Mouse (Mus musculus): ENCODE measurements at regions not wholly inside any gene's neighbourhood (a gene's known extent, or its start where the extent isn't known, plus 50 kb on each side); places are given as distances from the start of the nearest gene placed in this dataset.
"Not testable (repeated sequence)": the region's sequence is repeated elsewhere in the genome, so short reads cannot be mapped to it uniquely, and the experiment has no call there.

DNA sequence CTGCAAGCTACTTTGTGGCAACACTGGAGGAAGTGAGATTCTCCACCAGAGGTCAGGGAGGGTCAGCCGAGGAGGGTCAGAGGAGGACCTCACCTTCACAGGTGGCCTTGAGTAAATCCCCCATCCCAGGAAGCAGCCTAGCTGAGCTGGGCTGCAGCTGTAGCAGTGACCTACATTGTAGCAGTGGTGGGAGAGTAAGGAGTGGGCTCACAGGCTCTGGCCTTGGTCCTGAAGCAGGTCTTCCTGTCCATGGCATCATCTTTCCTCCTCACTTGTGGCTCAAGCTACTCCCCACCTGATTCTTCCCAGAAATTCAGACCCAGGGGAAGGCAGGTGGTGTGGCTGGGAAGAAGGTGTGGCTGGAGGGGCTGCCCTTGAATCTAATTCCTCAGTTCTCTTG lies 84.3 kb downstream of the 1810013L24Rik start:
- not testable (repeated sequence) for DNase-seq (ENCODE audit: low spot score)

DNA sequence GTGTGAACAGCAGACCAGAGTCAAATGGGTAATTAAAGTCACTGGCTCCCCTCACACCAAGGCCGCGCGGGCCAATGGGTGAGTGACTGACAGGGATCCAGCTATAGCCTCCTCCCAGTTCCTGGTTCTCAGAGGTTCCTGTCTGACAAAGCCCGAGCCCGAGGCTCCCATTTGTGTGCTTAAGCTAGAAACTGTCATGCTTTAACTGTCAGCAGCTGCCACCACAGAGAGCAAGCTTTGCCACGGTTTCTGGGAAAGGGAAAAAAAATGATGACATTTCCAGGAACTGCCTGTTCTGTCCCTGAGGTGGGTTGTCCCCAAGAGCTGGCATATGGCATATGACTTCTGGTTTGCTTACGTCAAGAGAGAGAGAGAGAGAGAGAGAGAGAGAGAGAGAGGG lies 86.2 kb downstream of the 1810013L24Rik start:
- DNase-seq (ENCODE audit: low spot score): no peak

DNA sequence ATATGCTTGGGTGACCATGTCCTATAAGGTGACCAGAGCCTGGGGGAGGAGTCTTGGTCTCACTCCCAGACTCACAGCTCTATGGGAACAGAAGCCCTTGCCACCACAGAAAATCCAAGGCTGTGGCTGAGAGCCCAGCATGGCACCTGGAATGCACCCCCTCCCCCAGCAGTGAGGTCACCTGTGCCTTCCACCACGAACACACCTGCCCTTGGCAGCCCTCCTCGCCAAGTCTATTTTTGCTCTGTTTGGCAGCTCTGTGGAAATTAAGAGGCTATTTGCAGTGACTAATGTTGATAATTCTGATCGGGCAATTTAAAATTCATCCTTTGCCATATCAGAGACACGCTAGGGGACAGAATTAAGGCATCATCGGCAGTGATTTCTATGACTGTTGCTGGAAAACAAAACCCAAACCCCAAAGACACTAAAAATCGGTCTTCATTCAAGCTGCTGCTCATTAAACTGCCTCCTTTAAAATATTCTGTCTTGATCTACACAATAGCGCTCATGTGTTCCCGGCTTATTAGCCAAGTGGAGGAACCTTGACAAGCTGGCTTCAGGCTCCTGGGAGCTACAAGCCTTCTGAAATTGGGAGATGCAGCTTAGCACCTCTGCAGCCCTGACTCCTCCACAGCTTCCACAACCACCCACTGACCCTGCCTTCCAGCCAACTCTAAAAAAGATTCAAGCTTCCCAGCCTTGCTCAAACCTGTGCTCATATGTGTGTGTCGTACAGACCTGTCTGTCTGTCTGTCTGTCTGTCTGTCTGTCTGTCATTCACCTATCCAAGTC lies 89.0 kb downstream of the 1810013L24Rik start:
- no peak for DNase-seq (ENCODE audit: low spot score)

DNA sequence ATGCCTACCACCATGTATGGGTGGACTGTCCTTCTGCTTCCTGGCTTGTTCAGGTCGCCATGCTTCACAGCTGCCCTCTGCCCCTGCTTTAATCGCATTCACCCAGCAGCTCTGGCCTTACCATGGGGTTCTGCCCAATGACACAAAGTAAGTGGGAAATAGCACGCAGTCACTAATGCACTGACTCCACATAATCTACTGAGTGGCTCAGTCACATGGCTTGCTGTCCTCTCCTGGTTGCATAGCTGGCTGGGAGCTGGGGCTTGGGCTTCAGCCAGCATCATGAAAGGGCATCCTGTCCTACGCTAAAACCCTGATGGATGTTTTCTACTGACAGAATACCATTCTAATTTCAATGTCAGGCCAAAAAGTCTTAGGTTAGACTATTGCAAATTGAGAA lies 94.8 kb downstream of the 1810013L24Rik start:
- no peak for DNase-seq (ENCODE audit: low spot score)

DNA sequence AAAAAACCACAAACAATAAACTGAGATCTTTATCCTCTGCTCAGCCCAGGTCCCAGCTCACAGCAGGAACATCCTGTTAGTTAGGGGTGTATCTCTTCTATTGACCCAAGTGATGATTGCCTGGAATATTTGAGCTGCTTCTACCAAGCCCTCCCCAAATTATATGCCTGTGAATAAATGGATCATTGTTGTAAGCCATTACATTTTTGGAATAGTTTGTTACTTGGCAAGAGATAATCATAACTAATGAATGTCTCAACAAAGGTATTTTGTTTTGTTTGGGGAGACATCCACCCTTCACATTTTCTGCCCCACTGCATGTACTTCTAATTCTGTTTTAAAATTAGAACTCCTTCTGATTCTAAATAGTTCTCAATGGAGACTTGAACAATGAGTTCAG lies 102.1 kb downstream of the 1810013L24Rik start:
- DNase-seq (ENCODE audit: low spot score): no peak

DNA sequence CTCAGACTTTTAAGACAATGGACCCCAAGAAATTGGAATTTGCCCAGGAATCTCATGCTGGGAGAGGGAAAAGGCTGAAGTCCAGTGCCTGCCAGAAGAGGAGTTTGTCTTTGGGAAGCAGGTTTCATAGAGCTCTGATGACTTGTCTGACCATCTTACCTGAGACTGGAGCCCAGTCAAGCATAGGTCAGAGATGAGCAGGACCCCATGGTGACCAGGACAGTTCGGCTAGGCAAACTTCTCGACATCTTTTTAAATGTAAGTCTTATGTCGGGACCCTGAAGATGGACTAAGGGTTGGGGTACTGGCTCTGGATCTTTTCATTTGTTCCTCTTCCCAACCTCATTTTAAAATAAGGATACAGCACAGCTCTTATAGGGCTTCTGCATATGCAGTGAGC lies 103.2 kb downstream of the 1810013L24Rik start:
- DNase-seq (ENCODE audit: low spot score): no peak

DNA sequence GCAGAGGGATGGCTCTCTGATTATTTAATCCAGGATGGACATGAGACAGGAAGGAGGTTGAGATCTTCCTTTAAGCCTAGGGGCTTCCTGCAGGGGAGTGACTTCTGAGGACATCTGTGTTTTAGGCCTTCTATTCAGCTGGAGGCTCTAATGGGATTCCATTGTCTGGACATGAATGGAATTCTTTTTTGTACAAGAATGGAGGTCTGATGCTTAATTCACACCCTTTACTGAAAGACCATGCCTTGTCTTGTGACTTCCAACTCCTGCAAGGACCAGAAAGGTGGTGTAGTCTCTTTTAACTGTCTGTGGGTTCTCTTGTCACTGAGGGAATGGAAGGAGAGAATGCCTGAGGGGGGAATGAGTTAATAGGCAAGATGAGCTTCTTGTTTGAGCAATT lies 106.5 kb downstream of the 1810013L24Rik start:
- no peak for DNase-seq (ENCODE audit: low spot score)

DNA sequence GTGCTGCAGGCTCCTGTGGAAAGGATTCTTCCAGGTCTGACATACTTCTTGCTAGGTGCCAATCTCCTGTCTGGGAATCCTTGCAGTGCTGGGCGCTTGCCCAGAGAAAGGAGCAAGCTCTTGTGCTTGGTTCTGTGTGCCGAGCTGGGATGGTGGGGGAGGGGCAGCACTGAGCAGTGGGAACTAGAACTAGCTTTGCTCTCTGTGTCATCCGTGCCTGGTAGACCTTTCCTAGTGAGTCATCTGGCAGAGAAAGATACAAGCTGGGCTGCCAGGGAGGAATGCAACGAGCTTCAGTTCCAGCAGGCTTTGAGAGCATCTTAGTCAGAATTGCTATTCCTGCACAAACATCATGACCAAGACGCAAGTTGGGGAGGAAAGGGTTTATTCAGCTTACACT lies 108.6 kb downstream of the 1810013L24Rik start:
- DNase-seq (ENCODE audit: low spot score): peak; percentile 13

DNA sequence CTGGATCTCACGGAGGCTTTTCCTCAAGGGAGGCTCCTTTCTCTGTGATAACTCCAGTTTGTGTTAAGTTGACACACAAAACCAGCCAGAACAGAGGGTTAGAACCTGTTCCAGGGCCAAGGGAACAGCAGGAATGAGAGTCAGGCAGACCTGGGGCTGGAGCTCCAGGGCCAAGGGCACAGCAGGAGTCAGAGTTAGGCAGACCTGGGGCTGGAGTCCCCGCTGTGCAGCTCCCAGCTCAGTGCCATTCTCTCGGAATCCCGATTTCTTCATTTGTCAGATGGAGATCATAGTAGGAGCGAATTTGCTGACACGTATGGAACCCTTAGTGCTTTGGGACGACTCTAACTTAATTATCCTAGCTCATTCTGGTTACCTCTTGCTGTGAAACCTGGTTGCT lies 109.2 kb downstream of the 1810013L24Rik start:
- DNase-seq (ENCODE audit: low spot score): no peak

DNA sequence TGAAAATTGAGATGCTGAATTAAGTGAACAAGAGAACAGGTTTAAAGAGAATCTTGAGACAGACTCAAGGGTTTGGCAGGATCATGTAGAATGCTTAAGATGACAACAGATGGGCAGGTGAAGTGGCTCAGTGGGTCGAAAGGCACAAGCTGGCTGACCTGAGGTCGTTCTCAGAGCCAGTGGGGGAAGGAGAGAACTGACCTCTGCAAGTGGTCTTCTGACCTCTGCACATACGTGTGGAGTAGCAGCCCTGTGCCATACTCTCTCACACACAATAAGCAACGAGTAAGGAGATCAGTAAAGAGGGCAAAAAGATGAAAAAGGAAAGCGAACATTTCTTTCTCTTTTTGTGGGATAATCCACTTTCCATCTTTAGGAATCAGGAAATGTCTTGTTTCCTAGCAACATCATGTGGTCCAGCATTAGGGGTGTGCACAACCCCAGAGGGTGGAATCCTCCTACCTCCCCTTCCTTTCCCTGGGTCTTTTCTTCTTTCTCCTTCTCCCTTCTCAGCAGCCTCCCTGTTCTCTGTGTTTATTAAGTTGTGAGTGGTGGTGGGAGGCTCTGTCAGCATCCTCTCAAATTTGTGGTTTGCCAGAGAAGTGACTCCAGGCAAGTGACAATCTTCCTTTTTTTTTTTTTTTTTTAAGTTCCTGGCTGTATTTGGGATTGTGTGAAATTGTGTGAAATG lies 114.7 kb downstream of the 1810013L24Rik start:
- no peak for DNase-seq (ENCODE audit: low spot score)

DNA sequence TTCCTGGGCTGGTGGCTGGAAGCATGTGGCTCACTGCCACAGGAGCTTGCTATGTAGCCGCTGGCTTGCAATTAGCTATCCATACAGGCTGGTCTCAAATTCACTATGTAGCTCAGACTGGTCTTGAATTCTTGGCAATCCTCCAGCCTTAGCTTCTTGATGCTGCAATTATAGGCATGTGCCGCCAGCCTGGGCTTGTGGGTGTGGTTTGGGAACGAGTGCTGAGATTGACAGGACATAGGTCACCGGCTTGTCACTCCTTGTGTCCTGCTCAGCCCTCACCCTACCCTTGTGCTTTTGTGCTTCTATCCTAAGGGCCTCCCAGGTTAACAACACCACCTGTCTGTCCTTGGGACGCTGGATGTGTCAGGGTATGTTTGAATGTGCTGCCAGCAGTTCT lies 117.9 kb downstream of the 1810013L24Rik start:
- DNase-seq (ENCODE audit: low spot score): no peak

DNA sequence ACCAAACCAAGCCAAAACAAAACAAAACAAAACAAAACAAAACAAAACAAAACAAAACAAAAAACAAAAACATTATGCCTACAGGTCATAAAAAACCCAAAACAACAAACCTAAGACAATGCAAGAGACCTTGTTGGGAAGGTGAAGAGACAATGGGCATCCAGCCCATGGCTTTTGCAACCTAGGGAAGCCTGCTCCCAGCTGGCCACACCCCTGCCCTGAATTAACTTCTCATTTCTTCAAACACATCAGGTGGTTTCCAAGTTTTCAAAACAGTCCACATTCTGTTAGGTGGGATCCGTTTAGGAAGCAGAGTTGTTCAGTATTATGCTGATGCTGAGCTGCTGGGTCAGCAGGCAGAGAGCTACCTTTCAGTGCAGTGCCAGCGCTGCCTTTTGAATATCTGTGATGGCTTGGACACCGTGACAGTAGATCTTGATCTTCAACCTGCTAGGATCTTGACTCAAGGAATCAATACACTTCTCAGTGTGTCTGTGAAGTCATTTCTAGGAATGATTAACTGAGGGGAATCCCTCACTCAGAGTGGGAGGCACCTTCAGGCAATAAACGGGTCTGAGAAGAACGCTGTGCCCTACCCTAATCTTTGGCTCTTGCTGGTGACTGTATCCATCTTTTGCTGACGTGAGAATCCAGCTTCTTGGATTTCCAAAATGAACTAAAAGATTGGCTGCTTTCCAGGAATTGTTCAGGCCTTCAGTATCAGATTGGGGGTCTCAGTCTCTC lies 121.4 kb downstream of the 1810013L24Rik start:
- DNase-seq (ENCODE audit: low spot score): no peak

DNA sequence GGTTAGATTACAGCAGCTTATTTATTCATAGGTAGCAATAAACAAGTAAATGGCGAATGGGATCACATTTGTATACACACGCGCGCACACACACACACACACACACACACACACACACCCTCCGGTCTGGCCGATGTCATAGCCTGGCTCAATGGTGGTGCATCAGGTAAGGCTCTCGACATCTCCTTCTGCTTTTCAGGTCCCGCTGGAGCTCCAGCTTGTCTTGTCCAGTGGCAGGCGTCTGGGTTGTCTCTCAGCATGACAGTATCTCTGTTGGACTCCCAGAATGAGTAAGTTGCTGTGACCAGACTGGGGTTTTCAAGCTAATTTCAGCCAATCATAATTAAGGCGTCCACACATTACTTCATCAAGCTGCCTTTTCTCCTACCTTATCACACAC lies 131.8 kb downstream of the 1810013L24Rik start:
- DNase-seq (ENCODE audit: low spot score): no peak

DNA sequence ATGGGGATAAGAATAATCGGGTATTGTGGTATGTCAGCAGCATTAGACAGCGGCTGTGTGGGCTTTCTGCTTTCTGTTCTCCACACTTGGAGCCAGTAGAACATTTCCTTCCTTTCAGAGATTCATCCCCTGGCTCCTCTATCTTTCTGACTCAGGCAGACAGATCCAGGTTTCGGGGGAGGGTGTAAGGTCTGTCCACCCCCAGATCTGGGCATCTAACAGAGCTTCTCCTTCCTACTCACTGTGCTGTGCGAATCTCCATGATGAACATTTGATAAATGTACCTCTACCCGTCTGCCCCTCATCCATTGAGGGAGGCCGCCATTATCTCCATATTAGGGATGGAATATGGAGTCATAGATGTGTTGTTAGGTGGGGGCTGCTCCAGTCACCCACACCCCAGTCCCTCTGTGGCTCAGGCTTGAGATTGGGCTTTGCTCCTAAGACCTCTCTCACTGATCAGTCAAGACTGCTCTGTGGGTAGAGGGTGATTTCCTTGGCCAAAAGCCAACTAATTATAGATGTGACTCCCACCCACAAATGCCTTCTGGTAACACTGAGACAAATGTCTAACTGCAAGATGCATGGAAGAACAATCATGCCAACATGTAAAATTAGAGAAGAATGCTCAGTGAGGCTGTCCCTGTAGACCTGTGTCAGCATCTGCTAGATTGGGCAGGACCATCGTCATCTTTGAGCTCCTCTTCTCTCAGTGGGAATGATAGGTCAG lies 163.8 kb downstream of the 1810013L24Rik start:
- no peak for DNase-seq (ENCODE audit: low spot score)

DNA sequence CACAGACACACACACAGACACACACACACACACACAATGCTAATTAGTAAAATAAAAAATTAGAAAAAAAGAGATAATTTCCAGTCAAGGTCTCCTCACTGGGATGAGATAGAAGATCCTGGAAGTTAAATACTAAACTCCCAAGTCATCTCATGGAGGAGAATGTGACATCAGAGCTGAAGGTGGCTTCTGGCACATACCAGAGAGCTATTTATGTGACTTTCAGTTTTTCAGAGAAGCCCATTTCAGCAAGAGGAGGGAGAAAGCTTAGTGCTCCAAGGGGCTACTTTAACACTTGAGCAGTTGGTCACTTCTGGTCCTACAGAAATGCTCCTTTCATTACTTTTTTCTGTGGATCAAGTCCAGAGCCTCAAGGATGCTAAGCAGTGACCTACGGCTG lies 164.6 kb downstream of the 1810013L24Rik start:
- no peak for DNase-seq (ENCODE audit: low spot score)

DNA sequence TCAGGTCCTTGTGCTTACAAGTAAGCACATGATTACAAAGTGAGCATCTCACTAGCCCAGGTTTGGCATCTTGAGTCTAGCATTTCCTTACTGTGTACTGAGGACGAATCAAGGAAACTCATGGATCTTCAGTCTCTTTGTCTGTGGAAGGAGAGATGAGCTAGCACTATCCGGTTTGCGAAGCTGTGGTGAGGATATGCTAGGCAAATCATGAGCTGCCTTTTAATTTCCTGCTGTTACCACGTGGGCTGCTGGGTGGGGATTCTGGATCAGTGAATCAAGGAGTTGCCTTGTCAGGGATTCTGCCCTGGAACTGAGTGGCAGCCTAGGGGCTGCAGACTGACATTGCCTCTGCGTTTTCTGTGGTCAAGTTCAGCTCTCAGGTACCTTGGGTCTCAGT lies 167.3 kb downstream of the 1810013L24Rik start:
- no peak for DNase-seq (ENCODE audit: low spot score)

DNA sequence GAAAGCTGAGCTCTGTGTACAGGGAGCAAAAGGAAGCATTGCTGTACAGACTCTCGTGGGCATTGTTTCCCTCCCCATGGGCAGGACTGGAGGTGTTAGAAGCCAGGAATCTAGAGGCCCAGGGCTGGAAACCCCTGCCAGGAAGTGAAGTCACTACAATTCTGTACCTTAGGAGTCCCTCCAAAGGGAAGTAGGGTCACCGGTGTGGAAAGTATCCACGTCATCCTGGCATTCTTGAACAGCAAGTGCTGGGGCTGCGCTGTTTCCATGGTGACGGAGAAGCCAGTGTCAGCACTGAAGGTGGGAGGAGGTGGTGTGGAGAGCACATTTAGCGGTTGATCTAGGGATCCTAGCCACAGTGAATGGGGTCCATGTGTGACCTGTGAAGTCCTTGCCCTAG lies 174.1 kb downstream of the 1810013L24Rik start:
- DNase-seq (ENCODE audit: low spot score): no peak

DNA sequence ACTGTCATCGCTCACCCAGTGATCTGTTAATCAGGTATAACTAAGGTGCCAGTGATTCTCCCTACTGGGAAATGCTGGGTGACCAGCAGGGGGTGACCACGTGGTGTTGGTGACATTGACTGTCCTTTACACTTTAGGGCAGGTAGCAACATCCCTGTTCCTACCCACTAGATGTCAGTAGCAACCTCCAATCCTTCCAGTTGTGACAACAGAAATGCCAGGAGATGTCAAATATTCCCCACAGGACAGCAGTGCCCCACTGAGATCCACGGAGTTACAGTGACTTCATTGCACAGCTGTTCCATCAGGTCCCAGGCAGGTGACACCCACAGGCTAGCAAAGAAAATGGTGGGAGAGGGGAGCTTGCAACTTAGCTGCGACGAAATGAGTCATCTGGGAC lies 176.0 kb downstream of the 1810013L24Rik start:
- DNase-seq (ENCODE audit: low spot score): no peak

DNA sequence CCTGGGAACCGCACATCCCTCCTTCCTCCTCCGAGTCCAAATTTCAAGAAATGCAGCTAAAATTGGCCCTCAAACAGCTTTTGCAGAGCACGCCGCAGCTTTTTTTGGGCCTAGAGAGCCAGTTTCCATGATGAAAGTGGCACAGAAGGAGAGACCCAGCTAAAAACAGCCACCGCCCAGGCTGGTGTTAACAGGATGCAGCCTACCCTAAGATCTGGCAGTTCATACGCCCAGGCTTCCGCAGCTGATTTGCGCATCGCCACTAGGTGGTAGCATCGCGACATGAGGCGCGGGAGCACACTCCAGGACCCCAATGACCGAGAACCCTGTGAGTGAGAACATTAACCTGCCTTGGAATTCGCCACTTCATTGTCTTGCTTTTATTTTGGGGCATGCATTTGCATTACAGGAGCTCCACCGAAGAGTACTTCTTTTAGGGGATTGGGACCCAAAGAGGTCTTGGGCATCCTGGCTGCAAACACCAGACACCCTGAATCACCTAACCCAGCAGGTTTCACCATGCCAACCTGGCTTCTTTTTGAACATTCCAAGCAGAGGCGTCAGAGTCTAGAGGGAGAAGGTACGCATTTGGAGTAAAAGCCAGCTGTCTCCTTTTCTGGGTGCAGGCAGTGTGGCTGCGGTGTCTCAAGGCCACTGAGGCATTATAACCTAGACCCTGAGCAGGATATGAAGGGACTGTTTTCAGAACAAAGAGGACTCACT lies 179.6 kb downstream of the 1810013L24Rik start:
- peak; percentile 54 for DNase-seq (ENCODE audit: low spot score)

DNA sequence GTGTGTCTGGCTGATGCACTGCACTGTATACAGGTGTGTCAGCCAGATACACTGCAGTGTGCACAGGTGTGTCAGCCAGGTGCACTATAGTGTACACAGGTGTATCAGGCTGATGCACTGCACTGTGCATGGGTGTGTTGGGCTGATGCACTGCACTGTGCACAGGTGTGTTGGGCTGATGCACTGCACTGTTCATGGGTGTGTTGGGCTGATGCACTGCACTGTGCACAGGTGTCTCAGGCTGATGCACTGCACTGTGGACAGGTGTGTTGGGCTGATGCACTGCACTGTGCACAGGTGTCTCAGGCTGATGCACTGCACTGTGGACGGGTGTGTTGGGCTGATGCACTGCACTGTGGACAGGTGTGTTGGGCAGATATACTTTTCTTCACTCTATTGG lies 181.2 kb downstream of the 1810013L24Rik start:
- DNase-seq (ENCODE audit: low spot score): no peak

DNA sequence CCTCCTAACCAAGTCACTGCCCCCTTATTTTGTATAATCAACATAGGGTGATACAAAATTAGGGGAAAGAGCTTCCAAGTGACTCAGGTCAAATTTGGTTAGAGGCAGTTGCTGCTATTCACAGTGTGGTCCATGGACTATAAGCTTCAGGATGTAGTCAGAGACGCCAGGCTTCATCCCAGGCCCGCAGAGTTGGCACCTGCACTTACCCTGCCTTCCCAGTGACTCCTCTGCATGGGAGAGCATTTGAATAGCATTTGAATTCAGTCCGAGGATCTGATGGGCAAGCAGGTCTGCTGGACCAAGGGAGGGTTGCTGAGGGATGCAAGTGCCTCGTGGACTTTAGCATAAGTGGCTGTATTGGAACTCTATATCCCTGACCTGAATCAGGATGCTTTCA lies 181.8 kb downstream of the 1810013L24Rik start:
- no peak for DNase-seq (ENCODE audit: low spot score)

Measured in urinary bladder, postnatal 25 days (tissue).